Mouse (Mus musculus): ENCODE measurements around the gene Ercc1.

The Ercc1 gene

DNA sequence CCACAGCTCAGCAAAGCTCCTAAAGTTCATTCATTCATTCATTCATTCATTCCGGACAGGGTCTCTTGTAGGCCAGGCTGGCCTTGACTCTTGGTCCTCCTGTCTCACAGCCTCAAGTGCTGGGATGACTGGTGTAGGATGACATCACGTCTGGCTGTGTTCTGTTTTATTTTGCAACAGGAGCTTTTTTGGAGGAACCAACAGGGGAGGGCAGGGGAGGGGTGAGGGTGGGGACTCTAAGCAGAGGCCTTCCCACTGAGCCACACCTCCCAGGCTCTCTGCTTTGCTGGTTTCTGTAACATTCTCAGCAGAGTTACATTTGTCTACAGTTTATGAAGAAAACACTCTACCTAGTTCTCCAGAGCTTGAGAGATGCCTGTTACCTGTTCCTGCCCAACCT is 6.5 kb upstream of the Ercc1 start:
- DNase-seq (ENCODE audit: low spot score), result no peak

GRCm38 (mm10) chr7:19338596-19338995 is 6.0 kb upstream of the Ercc1 start:
- no peak for DNase-seq (ENCODE audit: low spot score)

DNA sequence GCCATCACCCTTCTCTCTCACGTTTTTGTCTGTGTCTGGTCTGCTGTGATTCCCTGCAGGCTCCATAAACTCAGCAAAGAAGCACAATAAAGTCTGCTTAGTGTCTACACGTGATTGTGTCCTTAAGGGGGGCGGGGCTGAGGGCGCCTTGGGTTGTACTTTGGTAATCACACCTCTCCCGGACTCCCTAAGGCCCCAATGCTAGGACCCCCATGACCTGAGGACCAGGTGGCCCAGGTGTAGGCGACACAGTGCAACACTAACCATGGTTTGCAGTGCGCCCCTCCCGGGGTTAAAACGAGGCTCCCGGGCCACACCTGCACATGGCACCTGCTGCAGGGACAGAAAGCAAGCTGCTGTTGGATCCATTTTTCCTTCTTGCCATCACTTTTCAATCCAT is 3.3 kb upstream of the Ercc1 start:
- no peak for DNase-seq (ENCODE audit: low spot score)

- DNase-seq (ENCODE audit: low spot score), result no peak
Measured at GRCm38 (mm10) chr7:19341761-19342409, 2.7 kb upstream of the Ercc1 start.

DNA sequence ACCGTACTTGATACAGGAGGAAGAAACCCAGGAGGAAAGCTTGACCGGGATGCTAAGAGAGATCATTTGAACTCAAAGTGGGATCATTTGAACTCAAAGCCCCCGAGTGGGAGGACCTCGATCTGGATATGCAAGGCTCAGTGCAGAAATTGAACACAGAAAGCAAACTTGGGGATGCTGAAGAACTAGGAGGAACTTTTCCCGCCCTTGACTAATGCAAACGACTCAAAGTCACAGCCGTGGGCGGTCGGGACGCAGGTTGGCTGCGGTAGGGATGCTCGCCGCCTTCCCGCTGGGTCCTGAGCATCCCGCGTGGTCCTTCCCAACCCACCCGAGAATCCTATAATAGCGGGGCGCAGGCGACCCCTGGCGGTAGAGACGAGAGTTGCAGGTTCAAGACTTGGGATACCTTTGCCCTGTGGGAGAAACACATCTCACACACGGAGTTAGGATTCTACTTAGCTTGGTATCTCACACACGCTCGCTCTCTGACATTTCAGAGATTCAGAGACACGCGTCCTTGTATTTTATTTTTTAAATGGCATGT is 2.0 kb upstream of the Ercc1 start:
- peak; percentile 68 for DNase-seq (ENCODE audit: low spot score)

- DNase-seq (ENCODE audit: low spot score), result peak; percentile 63
Measured at GRCm38 (mm10) chr7:19343210-19343808, 1.3 kb upstream of the Ercc1 start.

GRCm38 (mm10) chr7:19344938-19345471 is 427 bp downstream of the Ercc1 start:
- peak; percentile 97 for DNase-seq (ENCODE audit: low spot score)

DNA sequence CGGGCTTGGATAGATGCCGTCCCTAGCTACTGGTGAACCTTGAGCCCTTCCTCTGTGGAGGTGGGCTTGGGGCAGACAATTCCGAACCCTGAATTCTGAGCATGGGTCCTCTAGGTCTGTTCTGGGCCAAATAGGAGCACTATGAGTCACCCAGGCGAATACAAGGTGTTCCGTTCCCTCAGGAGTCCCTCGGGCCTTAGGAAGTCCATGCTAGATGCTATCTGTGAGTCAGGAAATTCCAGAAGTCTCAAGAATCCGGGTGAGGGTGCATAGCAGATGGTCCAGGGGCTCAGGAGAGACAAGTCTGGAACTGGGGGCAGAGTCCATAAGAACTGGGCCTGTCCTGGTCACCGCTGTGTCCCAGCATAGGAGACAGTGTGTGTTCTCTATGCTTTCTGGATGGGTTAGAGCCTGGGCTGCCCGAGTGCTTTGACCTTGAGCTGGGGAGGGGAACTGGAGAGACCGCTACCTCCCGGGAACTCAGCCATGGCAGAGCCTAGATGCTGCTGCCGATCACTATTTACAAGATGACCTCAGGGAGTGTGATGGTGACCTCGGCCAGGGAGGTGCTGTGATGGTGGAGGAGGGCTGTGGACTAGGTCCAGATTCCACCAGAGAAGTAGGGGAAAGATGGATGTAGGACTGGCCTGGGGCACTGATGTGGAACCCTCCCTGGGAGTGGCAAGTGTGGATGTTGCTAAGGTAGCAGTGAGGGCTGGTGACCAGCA is 4.8 kb downstream of the Ercc1 start:
- DNase-seq (ENCODE audit: low spot score), result no peak

DNA sequence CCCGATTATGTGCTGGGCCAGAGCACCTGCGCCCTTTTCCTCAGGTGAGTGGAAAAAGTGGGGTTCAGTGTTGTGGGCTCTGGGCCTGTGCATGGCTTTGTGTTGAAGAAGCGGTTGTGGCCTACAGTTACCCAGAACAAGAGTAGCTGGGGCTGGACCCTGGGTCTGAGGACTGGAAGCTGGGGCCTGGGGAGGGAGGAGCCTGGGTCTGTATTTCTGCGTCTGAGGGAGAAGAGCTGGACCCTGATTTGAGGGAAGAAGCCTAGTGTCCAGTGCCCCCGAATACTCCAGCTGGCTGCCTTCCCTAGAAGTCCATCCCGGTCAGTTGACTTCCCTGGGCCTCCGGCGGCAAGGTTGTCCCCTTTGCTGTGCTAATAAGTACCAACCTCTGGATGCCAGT is 5.6 kb downstream of the Ercc1 start:
- no peak for DNase-seq (ENCODE audit: low spot score)

GRCm38 (mm10) chr7:19354991-19355390 is 10.4 kb downstream of the Ercc1 start:
- no peak for DNase-seq (ENCODE audit: low spot score)

GRCm38 (mm10) chr7:19356311-19356710 is 11.7 kb downstream of the Ercc1 start:
- no peak for DNase-seq (ENCODE audit: low spot score)

- no peak for DNase-seq (ENCODE audit: low spot score)
Measured at GRCm38 (mm10) chr7:19357381-19358375, 13.1 kb downstream of the Ercc1 start.

- no peak for DNase-seq (ENCODE audit: low spot score)
Measured at GRCm38 (mm10) chr7:19358634-19359033, 14.1 kb downstream of the Ercc1 start.

DNA sequence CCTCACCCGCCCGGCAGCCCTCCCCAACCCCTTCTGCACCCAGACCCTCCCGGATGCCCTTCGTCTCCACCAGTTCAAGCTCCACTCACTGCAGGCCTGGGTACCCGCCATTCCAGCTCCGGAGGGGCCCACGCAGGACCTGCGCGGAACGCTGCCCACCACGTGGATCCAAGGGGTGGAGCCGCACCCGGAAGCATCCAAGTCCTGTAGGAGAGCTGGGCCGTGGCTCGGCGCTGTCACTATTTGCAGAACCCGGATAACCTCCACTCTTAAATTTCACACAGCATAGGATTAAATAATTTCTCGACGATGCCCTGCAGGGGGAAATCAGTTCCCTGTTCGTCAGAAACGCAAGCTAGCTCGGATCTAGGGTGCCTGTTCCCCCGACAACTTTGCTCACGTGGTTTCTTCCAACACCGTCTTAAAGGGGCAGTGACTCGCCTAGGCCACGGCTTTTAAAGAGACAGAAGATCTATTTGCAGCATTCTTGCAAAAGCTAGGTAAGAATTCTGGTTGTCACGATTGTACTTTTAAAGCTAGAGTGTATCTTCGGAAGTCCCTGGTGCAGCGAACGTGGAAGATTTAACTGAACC is 14.8 kb downstream of the Ercc1 start, which contains the start of the genes Cd3eap and Ppp1r13l:
TSS of gene Cd3eap (minus strand) at position 185 of the 593 bp plus-strand sequence.
TSS of gene Ppp1r13l (plus strand) at position 451 of the 593 bp plus-strand sequence.
- peak; percentile 82 for DNase-seq (ENCODE audit: low spot score)

DNA sequence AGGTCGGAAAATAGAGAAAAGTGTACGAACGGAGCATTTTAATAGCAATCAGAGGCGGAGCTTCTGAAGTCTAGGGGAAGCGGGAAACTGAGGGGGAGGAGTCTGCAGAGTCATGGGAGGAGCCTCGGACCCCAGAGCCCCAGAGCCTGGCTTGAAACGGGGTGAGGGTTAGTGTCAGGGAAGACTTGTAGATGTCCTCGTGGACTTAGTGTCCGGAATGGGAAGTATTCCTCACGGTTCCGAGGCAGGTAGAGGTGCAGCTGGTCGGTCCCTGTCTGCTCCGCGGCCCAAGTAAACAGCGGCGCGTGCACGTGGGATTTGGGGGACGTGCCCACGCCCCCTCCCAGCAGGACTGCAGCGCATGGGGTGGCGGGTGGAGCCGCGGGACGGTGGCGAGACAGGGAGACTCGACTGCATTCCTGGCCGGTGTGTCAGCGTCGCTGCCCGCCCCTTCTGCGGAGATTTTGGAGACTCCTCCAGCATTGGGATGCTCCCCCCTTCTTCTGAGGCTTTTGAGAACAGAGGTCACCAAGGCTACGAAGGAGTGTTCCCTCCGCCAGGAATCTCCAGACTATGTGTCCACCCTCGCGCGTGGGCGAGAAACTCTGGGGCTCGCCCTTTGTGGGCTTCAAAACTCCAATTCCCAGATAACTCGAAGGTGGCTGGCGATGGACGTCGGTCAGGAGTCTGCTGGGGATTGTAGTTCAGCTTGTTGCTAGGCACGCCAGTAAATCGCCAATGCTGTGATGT is 15.5 kb downstream of the Ercc1 start:
- DNase-seq (ENCODE audit: low spot score), result no peak

- peak; percentile 50 for DNase-seq (ENCODE audit: low spot score)
Measured at GRCm38 (mm10) chr7:19360944-19361343, 16.4 kb downstream of the Ercc1 start.

DNA sequence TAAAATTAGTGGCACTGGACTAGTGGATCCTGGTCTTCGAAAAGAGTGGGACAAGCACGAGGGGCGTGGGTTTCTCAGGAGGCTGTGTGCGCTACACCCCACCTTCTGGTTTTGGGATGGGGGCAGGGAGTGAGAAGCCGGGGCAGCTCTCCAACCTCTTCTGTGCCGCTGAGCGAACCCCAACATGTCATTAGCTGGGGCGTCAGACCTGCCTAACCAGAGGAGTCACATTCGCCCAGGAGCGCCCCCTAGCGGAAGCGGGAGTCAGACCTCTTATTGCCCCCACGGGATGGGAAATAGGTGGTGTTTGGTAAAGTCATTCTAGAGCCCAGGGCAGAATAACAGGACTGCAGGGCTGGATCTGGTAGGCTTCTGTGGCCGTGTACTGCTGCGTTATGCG is 17.1 kb downstream of the Ercc1 start:
- peak; percentile 83 for DNase-seq (ENCODE audit: low spot score)

DNA sequence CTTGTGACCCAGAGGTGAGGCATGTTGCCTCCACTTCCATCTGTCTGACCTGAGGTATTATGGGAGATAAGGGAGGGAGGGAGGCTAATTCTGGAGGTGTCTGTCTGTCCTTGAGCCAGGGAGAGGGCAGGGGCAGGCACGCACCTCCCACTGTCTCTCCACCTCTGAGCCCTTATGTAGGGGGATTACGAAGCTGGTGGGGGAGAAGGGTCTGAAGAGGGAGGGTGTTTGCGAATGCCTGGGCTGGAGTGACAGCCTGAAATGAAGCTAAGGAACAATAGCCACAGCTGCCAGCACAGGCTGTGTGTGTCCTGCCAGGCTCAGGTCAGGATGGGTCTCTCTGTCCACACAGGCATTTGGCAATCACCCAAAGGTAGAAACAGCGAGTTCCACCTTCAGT is 17.7 kb downstream of the Ercc1 start:
- no peak for DNase-seq (ENCODE audit: low spot score)

DNA sequence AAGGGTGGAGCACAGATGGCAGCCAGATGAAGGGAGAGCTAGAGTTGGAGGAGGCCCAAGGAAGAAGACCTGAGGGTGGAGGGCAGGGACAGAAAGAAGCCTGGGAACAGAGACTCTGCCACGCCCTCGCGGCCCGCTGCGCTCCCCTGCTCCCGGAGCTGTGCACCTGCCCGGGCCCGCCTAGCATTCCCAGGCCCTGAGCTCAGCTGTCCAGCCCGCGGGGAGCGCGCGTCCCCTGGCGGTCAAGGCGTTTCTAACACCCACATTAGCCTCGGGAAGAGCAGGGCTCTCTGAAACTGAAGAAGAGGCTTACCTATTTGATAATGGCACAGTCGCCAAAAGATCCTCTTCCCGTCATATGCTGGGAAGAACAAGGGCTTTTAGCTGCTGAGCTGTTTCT is 19.3 kb downstream of the Ercc1 start:
- peak; percentile 58 for DNase-seq (ENCODE audit: low spot score)

GRCm38 (mm10) chr7:19365376-19365775 is 20.8 kb downstream of the Ercc1 start:
- no peak for DNase-seq (ENCODE audit: low spot score)
